Mouse (Mus musculus) myocyte (in vitro differentiated cells): ENCODE data around the gene Elovl3. TPM values are rescaled to one million over a fixed set of nuclear protein-coding genes. Genes with fewer than 3 reads are reported as not detected.

Experiments used
- H3K27me3 ChIP-seq: one replicate; pipeline ENCODE4 v1.6.1; 2011; ENCODE audit not compliant: control insufficient read depth, insufficient read depth, insufficient read length
- H3K36me3 ChIP-seq: one replicate; pipeline ENCODE4 v1.6.1; 2011; ENCODE audit not compliant: control insufficient read depth, insufficient read depth
- H3K4me2 ChIP-seq: one replicate; pipeline ENCODE4 v1.6.1; 2011; ENCODE audit warnings: low read depth, control low read depth
- H3K4me3 ChIP-seq: one replicate; pipeline ENCODE4 v1.5.1; 2011; ENCODE audit warnings: mild to moderate bottlenecking, control low read depth, moderate library complexity
- H3K79me2 ChIP-seq: one replicate; pipeline ENCODE4 v1.6.1; 2011; ENCODE audit not compliant: control insufficient read depth, insufficient read depth
- H3ac ChIP-seq: one replicate; pipeline ENCODE4 v1.6.1; 2011; ENCODE audit not compliant: control insufficient read depth, insufficient read length
- CEBPB ChIP-seq: IDR thresholded peaks from 2 replicates; pipeline ENCODE4 v1.6.1; 2011; ENCODE audit warnings: mild to moderate bottlenecking, moderate library complexity; ENCODE audit not compliant: poor library complexity, insufficient read depth, severe bottlenecking
- E2F4 ChIP-seq: IDR thresholded peaks from one replicate; pipeline ENCODE4 v1.6.1; 2011; ENCODE audit warnings: mild to moderate bottlenecking, control low read depth, moderate library complexity; ENCODE audit not compliant: insufficient read depth
- MAX ChIP-seq: IDR thresholded peaks from one replicate; pipeline ENCODE4 v1.6.1; 2011; ENCODE audit warnings: low read depth, mild to moderate bottlenecking, control low read depth
- MYOD1 ChIP-seq, 3 experiments: IDR thresholded peaks; one replicate each; pipeline ENCODE4 v1.6.1; 2011; ENCODE audit warnings: control low read depth in 2 of 3, low read depth in 2 of 3, mild to moderate bottlenecking in 2 of 3, moderate library complexity in 1 of 3; ENCODE audit not compliant: insufficient read length in 2 of 3, control insufficient read depth in 1 of 3
- MYOG ChIP-seq, 3 experiments: IDR thresholded peaks; one replicate each; pipeline ENCODE4 v1.6.1; 2011; ENCODE audit warnings: control low read depth in 2 of 3, low read depth in 2 of 3, mild to moderate bottlenecking in 2 of 3; ENCODE audit not compliant: insufficient read length in 2 of 3, control insufficient read depth in 1 of 3, insufficient read depth in 1 of 3
- POLR2A ChIP-seq: IDR thresholded peaks from one replicate; pipeline ENCODE4 v1.6.1; 2011; ENCODE audit warnings: low read depth, mild to moderate bottlenecking, control low read depth, moderate library complexity; ENCODE audit not compliant: insufficient read length
- POLR2AphosphoS2 ChIP-seq: IDR thresholded peaks from one replicate; pipeline ENCODE4 v1.6.1; 2011; ENCODE audit warnings: low read depth, control low read depth; ENCODE audit not compliant: insufficient read length
- REST ChIP-seq: IDR thresholded peaks from one replicate; pipeline ENCODE4 v1.6.1; 2011; ENCODE audit warnings: mild to moderate bottlenecking, control low read depth, moderate library complexity; ENCODE audit not compliant: insufficient read depth, insufficient read length
- SRF ChIP-seq: IDR thresholded peaks from one replicate; pipeline ENCODE4 v1.6.1; 2011; ENCODE audit warnings: low read depth; ENCODE audit not compliant: control insufficient read depth, insufficient read length
- TCF12 ChIP-seq: IDR thresholded peaks from one replicate; pipeline ENCODE4 v1.6.1; 2011; ENCODE audit warnings: mild to moderate bottlenecking, control low read depth; ENCODE audit not compliant: poor library complexity, insufficient read depth, severe bottlenecking
- TCF3 ChIP-seq: IDR thresholded peaks from one replicate; pipeline ENCODE4 v1.6.1; 2011; ENCODE audit warnings: low read depth, control low read depth; ENCODE audit not compliant: insufficient read length
- USF1 ChIP-seq: IDR thresholded peaks from one replicate; pipeline ENCODE4 v1.6.1; 2011; ENCODE audit warnings: low read depth, mild to moderate bottlenecking, control low read depth, moderate library complexity
- polyA plus RNA-seq: library from polyadenylated mRNA; unstranded; fragments of >200 nt; fragmentation: generic; extraction: Trizol; gene quantifications from one replicate; pipeline ENCODE4 v1.2.1, GENCODE M21; 2012; ENCODE audit warnings: missing spikeins

Elovl3 gene
- polyA plus RNA-seq, 1 experiment = 0.50 TPM

DNA sequence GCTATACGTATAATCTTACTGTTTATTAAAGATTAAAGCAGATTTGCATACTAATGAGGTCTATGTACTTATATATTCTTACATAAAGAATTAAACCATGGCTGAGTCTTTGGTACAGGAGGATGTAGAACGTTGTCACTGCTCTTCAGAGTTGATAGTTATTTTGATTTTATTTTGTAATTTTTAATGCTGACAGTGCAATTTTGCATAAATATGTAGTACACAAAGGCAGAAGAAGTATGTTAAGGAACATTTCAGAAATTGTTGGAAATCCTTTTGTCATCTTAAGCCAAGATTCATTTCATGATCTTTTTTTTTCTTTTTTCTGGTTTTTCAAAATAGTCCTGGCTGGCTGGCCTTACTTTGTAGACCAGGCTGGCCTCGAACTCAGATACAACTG lies 37.7 kb downstream of the Elovl3 start:
- H3K4me2 ChIP-seq = no peak overlapping the region
- no peak overlapping the region for H3K4me3 ChIP-seq
- peaks cover 34% of the 10 kb centered on the region for H3K36me3 ChIP-seq
- H3K27me3 ChIP-seq = no peaks in the 10 kb centered on the region
- H3ac ChIP-seq = no peak overlapping the region
- H3K79me2 ChIP-seq = peaks cover 4% of the 10 kb centered on the region
- no peak for TF ChIP-seq POLR2AphosphoS2
- TF ChIP-seq CEBPB = no peak
- no peak for TF ChIP-seq REST
- TF ChIP-seq TCF3 = no peak
- no peak for TF ChIP-seq TCF12
- no peak for TF ChIP-seq MYOD1 (IDR thresholded peaks at IDR 0.05; ENCODE audit: control insufficient read depth in 1 of 3, insufficient read length in 2 of 3, low read depth in 2 of 3)
- TF ChIP-seq SRF = no peak
- no peak for TF ChIP-seq E2F4
- TF ChIP-seq POLR2A = no peak
- no peak for TF ChIP-seq MAX
- TF ChIP-seq USF1 = no peak
- TF ChIP-seq MYOG (IDR thresholded peaks at IDR 0.05; ENCODE audit: control insufficient read depth in 1 of 3, insufficient read depth in 1 of 3, insufficient read length in 2 of 3, low read depth in 2 of 3) = no peak

DNA sequence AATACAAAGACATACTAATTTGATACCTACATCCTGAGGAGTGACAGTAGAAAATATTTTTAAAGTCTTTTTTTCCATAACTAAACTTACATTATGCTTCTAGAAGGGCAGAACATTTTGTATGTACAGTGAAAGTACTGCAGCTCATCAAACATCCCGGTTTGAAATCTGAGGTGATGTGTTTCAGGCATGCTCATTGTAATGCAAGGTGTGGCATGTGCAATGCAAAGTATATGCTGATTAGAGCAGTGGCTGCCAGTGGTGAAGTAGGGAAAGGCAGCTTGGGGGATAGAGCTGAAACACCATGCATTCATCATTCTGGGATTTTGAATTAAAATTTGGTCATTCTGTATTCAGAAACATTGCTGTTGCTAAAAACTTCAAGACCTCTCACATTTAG lies 38.2 kb downstream of the Elovl3 start:
- no peak overlapping the region for H3ac ChIP-seq
- H3K4me2 ChIP-seq = no peak overlapping the region
- H3K4me3 ChIP-seq = no peak overlapping the region
- peaks cover 7% of the 10 kb centered on the region for H3K79me2 ChIP-seq
- no peaks in the 10 kb centered on the region for H3K27me3 ChIP-seq
- H3K36me3 ChIP-seq = peaks cover 29% of the 10 kb centered on the region
- no peak for TF ChIP-seq USF1
- TF ChIP-seq MYOG (IDR thresholded peaks at IDR 0.05; ENCODE audit: control insufficient read depth in 1 of 3, insufficient read depth in 1 of 3, insufficient read length in 2 of 3, low read depth in 2 of 3) = no peak
- no peak for TF ChIP-seq MYOD1 (IDR thresholded peaks at IDR 0.05; ENCODE audit: control insufficient read depth in 1 of 3, insufficient read length in 2 of 3, low read depth in 2 of 3)
- no peak for TF ChIP-seq POLR2A
- TF ChIP-seq E2F4 = no peak
- TF ChIP-seq TCF12 = no peak
- no peak for TF ChIP-seq MAX
- TF ChIP-seq CEBPB = no peak
- no peak for TF ChIP-seq TCF3
- TF ChIP-seq SRF = no peak
- TF ChIP-seq POLR2AphosphoS2 = no peak
- no peak for TF ChIP-seq REST

DNA sequence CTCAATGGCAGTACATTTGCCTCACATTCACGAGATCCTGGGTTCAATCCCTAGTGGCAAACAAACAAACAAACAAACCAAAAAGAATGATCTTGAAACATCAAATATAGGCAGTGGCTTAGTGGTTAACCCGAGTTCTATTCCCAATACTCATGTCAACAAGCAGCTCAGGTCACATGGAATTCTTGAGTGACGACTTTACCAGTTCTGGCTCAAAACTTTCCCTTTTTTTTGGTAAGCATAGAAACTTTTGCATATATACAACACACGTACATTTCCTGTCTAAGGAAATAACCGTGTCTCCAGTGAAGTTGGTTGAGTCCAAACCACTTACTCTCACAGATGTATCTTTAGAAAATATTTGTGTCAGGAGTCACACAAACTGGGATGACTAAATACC lies 40.8 kb downstream of the Elovl3 start:
- Histone ChIP-seq H3K4me3 (no peak overlapping the region), H3K36me3 (peaks cover 22% of the 10 kb centered on the region), H3ac (no peak overlapping the region), H3K4me2 (no peak overlapping the region), H3K27me3 (no peaks in the 10 kb centered on the region), H3K79me2 (peaks cover 13% of the 10 kb centered on the region)
- TF ChIP-seq TCF12 (no peak), REST (no peak), MAX (no peak), MYOG (IDR thresholded peaks at IDR 0.05; ENCODE audit: control insufficient read depth in 1 of 3, insufficient read depth in 1 of 3, insufficient read length in 2 of 3, low read depth in 2 of 3) (no peak), CEBPB (no peak), TCF3 (no peak), E2F4 (no peak), POLR2A (no peak), MYOD1 (IDR thresholded peaks at IDR 0.05; ENCODE audit: control insufficient read depth in 1 of 3, insufficient read length in 2 of 3, low read depth in 2 of 3) (no peak), SRF (no peak), POLR2AphosphoS2 (no peak), USF1 (no peak)

DNA sequence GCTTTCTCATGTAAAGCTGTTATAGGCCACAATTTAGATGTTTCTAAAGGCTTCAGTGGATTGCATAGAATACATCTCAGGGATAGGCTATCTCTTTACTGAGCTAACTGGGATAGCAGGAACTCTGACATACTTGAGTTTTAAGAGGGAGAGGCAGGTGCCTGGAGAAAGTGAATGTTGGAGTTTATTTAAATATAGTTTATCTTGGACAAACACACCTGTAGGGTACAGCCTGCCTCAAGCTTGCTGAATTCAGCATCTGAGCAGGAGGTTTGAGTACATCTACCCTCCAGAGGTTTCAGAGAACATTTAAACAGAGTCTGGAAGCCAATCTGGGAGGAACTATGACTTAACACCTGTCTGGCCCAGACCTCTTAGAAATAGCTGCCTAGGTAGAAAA lies 43.5 kb downstream of the Elovl3 start:
- no peak overlapping the region for H3K4me3 ChIP-seq
- H3ac ChIP-seq = no peak overlapping the region
- H3K27me3 ChIP-seq = no peaks in the 10 kb centered on the region
- H3K79me2 ChIP-seq = peaks cover 22% of the 10 kb centered on the region
- TF ChIP-seq CEBPB (no peak), TCF12 (no peak), MAX (no peak), USF1 (no peak), REST (no peak), TCF3 (no peak), MYOD1 (IDR thresholded peaks at IDR 0.05; ENCODE audit: control insufficient read depth in 1 of 3, insufficient read length in 2 of 3, low read depth in 2 of 3) (no peak), POLR2A (no peak), POLR2AphosphoS2 (no peak), SRF (no peak), MYOG (IDR thresholded peaks at IDR 0.05; ENCODE audit: control insufficient read depth in 1 of 3, insufficient read depth in 1 of 3, insufficient read length in 2 of 3, low read depth in 2 of 3) (no peak), E2F4 (no peak)
- no peak overlapping the region for H3K4me2 ChIP-seq
- peaks cover 22% of the 10 kb centered on the region for H3K36me3 ChIP-seq
